Mouse (Mus musculus) heart, embryonic 16.5 days (tissue): ENCODE measurements around the gene Gm2115. TPM values are rescaled to one million over a fixed set of nuclear protein-coding genes. Genes with fewer than 3 reads are reported as not detected.

ENCODE experiments used
- ATAC-seq: fragments of 200-750 bp; cut with Nextera tagmentation; replicated peaks from 2 replicates; pipeline ENCODE4 v1.8.0; 2017; ENCODE audit warnings: moderate number of reproducible peaks; ENCODE audit not compliant: insufficient read depth, low FRiP score; ENCODE audit errors: extremely low read depth
- H3K27ac ChIP-seq: fragments of 300-500 bp; sonication (generic); 2 replicates; pipeline ENCODE4 v1.5.1; 2014; ENCODE audit warnings: mild to moderate bottlenecking, low read length, control low read depth, moderate library complexity
- H3K27me3 ChIP-seq: fragments of 300-500 bp; sonication (generic); 2 replicates; pipeline ENCODE4 v1.6.1; 2014; ENCODE audit warnings: low read length, mixed read lengths; ENCODE audit not compliant: control insufficient read depth, insufficient read depth
- H3K36me3 ChIP-seq: fragments of 300-500 bp; sonication (generic); 2 replicates; pipeline ENCODE4 v1.6.1; 2014; ENCODE audit not compliant: control insufficient read depth, insufficient read depth
- H3K4me1 ChIP-seq: fragments of 300-500 bp; sonication (generic); 2 replicates; pipeline ENCODE4 v1.6.1; 2014; ENCODE audit warnings: low read length, mixed read lengths; ENCODE audit not compliant: control insufficient read depth, insufficient read depth
- H3K4me2 ChIP-seq: fragments of 300-500 bp; sonication (generic); 2 replicates; pipeline ENCODE4 v1.6.1; 2014; ENCODE audit warnings: low read depth, mild to moderate bottlenecking, control low read depth, low read length
- H3K4me3 ChIP-seq: fragments of 300-500 bp; sonication (generic); 2 replicates; pipeline ENCODE4 v1.5.1; 2014; ENCODE audit warnings: mild to moderate bottlenecking, control low read depth, low read length
- H3K9ac ChIP-seq: fragments of 300-500 bp; sonication (generic); 2 replicates; pipeline ENCODE4 v1.6.1; 2014; ENCODE audit warnings: low read length, control low read depth
- H3K9me3 ChIP-seq: fragments of 300-500 bp; sonication (generic); replicated peaks from 2 replicates; pipeline ENCODE4 v1.6.1; 2016; ENCODE audit warnings: low read length; ENCODE audit not compliant: control insufficient read depth
- WGBS: fragments of 180-500 bp; shearing (Covaris S2); extraction: QIAGEN DNeasy Blood & Tissue Kit; methylation state at CpG from one replicate; pipeline ENCODE4 v1.1.7; 2014; 5-methylcytosine and 5-hydroxymethylcytosine counted together
- polyA plus RNA-seq: library from polyadenylated mRNA; unstranded; fragments of >200 nt; fragmentation: Nextera tagmentation; extraction: Ambion mirVana; gene quantifications from 2 replicates; pipeline ENCODE4 v1.2.1, GENCODE M21; 2015

The Gm2115 gene
- polyA plus RNA-seq, result 0.13 and 0.47 TPM in 2 replicates

- H3K4me3 ChIP-seq, result peak within 1 kb of the TSS; percentile 49
Measured at GRCm38 (mm10) chr7:84528796-84529533, at the start of gene Gm2115. Gene Gm2115 (plus strand): TSS chr7:84528954.

GRCm38 (mm10) chr7:84483447-84484407, 45.0 kb upstream of the Gm2115 start:
- Histone ChIP-seq H3K4me3 (no peak overlapping the region), H3K27ac (no peak overlapping the region), H3K27me3 (no peaks in the 10 kb centered on the region), H3K4me1 (no peaks in the 10 kb centered on the region), H3K9ac (no peak overlapping the region), H3K4me2 (no peak overlapping the region), H3K9me3 (no peaks in the 10 kb centered on the region), H3K36me3 (no peaks in the 10 kb centered on the region)
- WGBS, result 71% methylated on average over 3 of the region's 3 CpGs
- no peak for ATAC-seq

More at GRCm38 (mm10) chr7:84528796-84529533, at the start of gene Gm2115:
- H3K27ac ChIP-seq, result no peak within 1 kb of the TSS
- H3K27me3 ChIP-seq, result peaks cover 24% of the 10 kb centered on the region
- no peaks in the 10 kb centered on the region for H3K9me3 ChIP-seq
- H3K9ac ChIP-seq, result peak within 1 kb of the TSS; percentile 34; the same call in 1 of the 2 replicates
- no peaks in the 10 kb centered on the region for H3K36me3 ChIP-seq
- H3K4me1 ChIP-seq, result peaks cover 6% of the 10 kb centered on the region; the same call in 1 of the 2 replicates
- peak; percentile 69; the same call in 1 of the 2 replicates for ATAC-seq
- WGBS, result 1% methylated on average over 52 of the region's 52 CpGs
- peak within 1 kb of the TSS; percentile 73 for H3K4me2 ChIP-seq

- WGBS, result 86% methylated on average over 2 of the region's 2 CpGs
- Histone ChIP-seq H3K4me2 (no peak overlapping the region), H3K4me3 (no peak overlapping the region), H3K4me1 (no peaks in the 10 kb centered on the region), H3K27me3 (no peaks in the 10 kb centered on the region), H3K27ac (no peak overlapping the region), H3K36me3 (no peaks in the 10 kb centered on the region), H3K9ac (no peak overlapping the region), H3K9me3 (no peaks in the 10 kb centered on the region)
- ATAC-seq, result no peak
Measured at GRCm38 (mm10) chr7:84486485-84486884, 42.3 kb upstream of the Gm2115 start.

- Histone ChIP-seq H3K4me1 (no peaks in the 10 kb centered on the region), H3K36me3 (no peaks in the 10 kb centered on the region), H3K4me2 (no peak overlapping the region), H3K9ac (no peak overlapping the region), H3K27me3 (no peaks in the 10 kb centered on the region), H3K9me3 (no peaks in the 10 kb centered on the region), H3K27ac (no peak overlapping the region), H3K4me3 (no peak overlapping the region)
- whole genome bisulfite sequencing, result 94% methylated on average over 1 of the region's 1 CpGs
- no peak for ATAC-seq
Measured at GRCm38 (mm10) chr7:84503163-84503562, 25.6 kb upstream of the Gm2115 start.

- no peak overlapping the region for H3K27ac ChIP-seq
- H3K4me3 ChIP-seq, result no peak overlapping the region
- no peaks in the 10 kb centered on the region for H3K27me3 ChIP-seq
- no peak overlapping the region for H3K9ac ChIP-seq
- no peaks in the 10 kb centered on the region for H3K9me3 ChIP-seq
- H3K4me1 ChIP-seq, result no peaks in the 10 kb centered on the region
- no peaks in the 10 kb centered on the region for H3K36me3 ChIP-seq
- no peak for ATAC-seq
- H3K4me2 ChIP-seq, result no peak overlapping the region
Measured at GRCm38 (mm10) chr7:84518533-84519198, 10.1 kb upstream of the Gm2115 start.

DNA sequence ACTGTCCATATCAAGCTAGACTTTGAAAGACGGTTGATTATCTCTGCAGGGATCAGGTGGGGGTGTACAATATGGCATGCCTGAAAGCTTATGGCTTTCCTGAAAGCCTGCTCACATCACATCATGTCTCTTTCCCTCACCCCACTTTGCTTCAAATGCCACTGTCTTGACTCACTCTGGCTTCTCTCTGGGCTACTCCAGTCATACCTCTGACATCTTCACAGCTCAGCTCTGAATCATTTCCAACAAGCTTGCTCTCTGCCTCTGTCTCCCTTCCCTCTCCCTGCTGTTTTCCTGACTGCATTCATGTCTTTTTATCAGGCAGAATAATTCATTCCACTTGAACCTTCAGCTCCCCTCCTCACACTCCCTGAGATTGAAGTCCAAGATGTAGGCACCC, 7.4 kb upstream of the Gm2115 start:
- 56% methylated on average over 1 of the region's 1 CpGs for WGBS
- no peak for ATAC-seq
- H3K4me2 ChIP-seq, result no peak overlapping the region

DNA sequence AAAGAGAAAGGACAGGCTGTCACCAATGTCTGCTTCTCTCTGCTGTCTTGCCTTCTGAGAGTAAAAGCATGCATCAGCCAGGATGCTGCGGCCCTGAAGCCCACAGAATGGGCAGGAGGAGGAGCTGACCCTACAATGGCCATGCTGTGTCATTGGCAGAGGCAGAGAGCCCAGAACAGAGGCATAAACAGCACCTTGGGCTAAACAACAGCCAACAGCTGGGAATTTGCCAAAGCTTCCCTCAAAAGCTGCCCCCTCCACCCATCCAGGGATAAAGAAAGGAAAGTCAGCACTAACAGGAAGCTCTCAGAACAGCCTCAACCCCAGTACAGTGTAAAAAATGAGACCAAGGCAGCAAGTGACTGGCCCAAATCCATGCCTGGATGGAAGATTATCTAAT, 6.3 kb upstream of the Gm2115 start:
- Histone ChIP-seq H3K27ac (no peak overlapping the region), H3K4me2 (no peak overlapping the region), H3K9ac (no peak overlapping the region), H3K4me1 (no peaks in the 10 kb centered on the region), H3K36me3 (no peaks in the 10 kb centered on the region), H3K4me3 (no peak overlapping the region), H3K27me3 (no peaks in the 10 kb centered on the region), H3K9me3 (no peaks in the 10 kb centered on the region)
- 53% methylated on average over 1 of the region's 1 CpGs for WGBS
- ATAC-seq, result no peak

More for the DNA sequence above, 7.4 kb upstream of the Gm2115 start:
- H3K9ac ChIP-seq, result no peak overlapping the region
- H3K4me3 ChIP-seq, result no peak overlapping the region
- H3K36me3 ChIP-seq, result no peaks in the 10 kb centered on the region
- H3K9me3 ChIP-seq, result no peaks in the 10 kb centered on the region
- H3K4me1 ChIP-seq, result no peaks in the 10 kb centered on the region
- H3K27ac ChIP-seq, result no peak overlapping the region
- no peaks in the 10 kb centered on the region for H3K27me3 ChIP-seq

DNA sequence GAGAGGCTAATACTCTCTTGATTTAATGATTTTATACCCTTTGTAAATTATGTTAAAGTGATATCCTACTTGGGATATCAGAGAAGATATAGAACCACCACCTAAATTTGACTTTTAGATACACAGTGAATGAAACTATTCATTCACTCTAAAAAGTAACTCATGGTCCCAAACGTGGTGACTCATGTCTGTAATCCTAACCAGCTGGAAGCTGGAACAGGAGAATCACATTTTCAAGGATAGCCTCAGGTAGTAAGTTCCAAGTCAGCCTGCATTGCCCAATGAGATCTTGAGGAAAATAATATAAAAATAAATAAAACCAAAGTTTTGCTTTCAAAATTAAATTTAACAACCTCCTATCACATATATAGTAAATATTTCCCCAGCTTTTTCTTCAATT, 2.6 kb upstream of the Gm2115 start:
- peaks cover 3% of the 10 kb centered on the region; the same call in 1 of the 2 replicates for H3K4me1 ChIP-seq
- no peak overlapping the region for H3K4me3 ChIP-seq
- WGBS, result 44% methylated on average over 1 of the region's 1 CpGs
- H3K36me3 ChIP-seq, result no peaks in the 10 kb centered on the region
- no peak overlapping the region for H3K9ac ChIP-seq
- no peak overlapping the region for H3K4me2 ChIP-seq
- no peak for ATAC-seq
- no peak overlapping the region for H3K27ac ChIP-seq
- peaks cover 19% of the 10 kb centered on the region for H3K27me3 ChIP-seq
- H3K9me3 ChIP-seq, result no peaks in the 10 kb centered on the region
